Mouse (Mus musculus): ENCODE data around the gene Tmem163. TPM values are rescaled to one million over a fixed set of nuclear protein-coding genes. Genes with fewer than 3 reads are reported as not detected.

Tmem163 gene
- total and polyA plus RNA-seq, 2 experiments from 2014 or later: 54.9 to 56.0 TPM

GRCm38 (mm10) chr1:127622349-127622748 is 57.0 kb downstream of the Tmem163 start:
- 47% methylated on average over 5 of the region's 5 CpGs for WGBS
- Histone ChIP-seq H3K4me2 (ENCODE audit: low read depth, low read length) (no peak overlapping the region), H3K9ac (replicated peaks; ENCODE audit: low read length) (no peak overlapping the region), H3K4me1 (ENCODE audit: insufficient read depth, low read length) (no peaks in the 10 kb centered on the region), H3K4me3 (ENCODE audit: low read length) (no peak overlapping the region), H3K36me3 (ENCODE audit: insufficient read depth, low read length) (no peaks in the 10 kb centered on the region), H3K9me3 (ENCODE audit: low read length) (no peaks in the 10 kb centered on the region), H3K27ac (no peak overlapping the region), H3K27me3 (ENCODE audit: insufficient read depth, low read length) (no peaks in the 10 kb centered on the region)
- ATAC-seq (no peak), DNase-seq (ENCODE audit: low spot score) (no peak)
- no peak for TF ChIP-seq CTCF (IDR thresholded peaks at IDR 0.05; ENCODE audit: low read depth)

- no peak for ATAC-seq
- TF ChIP-seq CTCF (IDR thresholded peaks at IDR 0.05; ENCODE audit: low read depth): no peak
- no peak overlapping the region for H3K4me3 ChIP-seq (ENCODE audit: low read length)
Observed at GRCm38 (mm10) chr1:127619036-127619435, 60.3 kb downstream of the Tmem163 start.

DNA sequence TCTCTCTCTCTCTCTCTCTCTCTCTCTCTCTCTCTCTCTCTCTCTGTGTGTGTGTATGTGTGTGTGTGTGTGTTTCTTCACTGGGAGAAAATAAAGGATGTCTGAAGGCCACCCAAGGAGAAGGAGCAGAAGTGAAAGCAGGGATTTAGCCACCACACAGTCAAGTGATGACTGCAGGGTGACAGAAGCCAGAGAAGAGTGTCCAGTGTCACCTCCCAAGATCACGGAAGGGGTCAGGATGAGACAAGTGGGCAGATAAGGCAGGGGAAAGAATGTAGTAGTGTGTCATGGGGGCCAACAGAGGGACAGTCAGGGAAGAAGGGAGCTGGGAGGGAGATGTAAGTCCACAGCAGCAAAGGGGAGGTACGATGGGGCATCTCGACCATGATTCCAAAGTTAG is 69.0 kb downstream of the Tmem163 start:
- no peak for TF ChIP-seq CTCF (IDR thresholded peaks at IDR 0.05; ENCODE audit: low read depth)

More at GRCm38 (mm10) chr1:127619036-127619435, 60.3 kb downstream of the Tmem163 start:
- H3K27ac ChIP-seq: no peak overlapping the region
- no peaks in the 10 kb centered on the region for H3K36me3 ChIP-seq (ENCODE audit: insufficient read depth, low read length)
- no peaks in the 10 kb centered on the region for H3K9me3 ChIP-seq (ENCODE audit: low read length)
- no peak overlapping the region for H3K4me2 ChIP-seq (ENCODE audit: low read depth, low read length)
- DNase-seq (ENCODE audit: low spot score): peak; percentile 9
- no peaks in the 10 kb centered on the region for H3K4me1 ChIP-seq (ENCODE audit: insufficient read depth, low read length)
- no peak overlapping the region for H3K9ac ChIP-seq (replicated peaks; ENCODE audit: low read length)
- H3K27me3 ChIP-seq (ENCODE audit: insufficient read depth, low read length): no peaks in the 10 kb centered on the region
- 59% methylated on average over 6 of the region's 6 CpGs for WGBS

GRCm38 (mm10) chr1:127609814-127610213 is 69.5 kb downstream of the Tmem163 start:
- Histone ChIP-seq H3K4me3 (ENCODE audit: low read length) (no peak overlapping the region), H3K9ac (replicated peaks; ENCODE audit: low read length) (no peak overlapping the region), H3K27ac (no peak overlapping the region), H3K4me2 (ENCODE audit: low read depth, low read length) (no peak overlapping the region), H3K4me1 (ENCODE audit: insufficient read depth, low read length) (no peaks in the 10 kb centered on the region), H3K36me3 (ENCODE audit: insufficient read depth, low read length) (no peaks in the 10 kb centered on the region), H3K9me3 (ENCODE audit: low read length) (no peaks in the 10 kb centered on the region), H3K27me3 (ENCODE audit: insufficient read depth, low read length) (no peaks in the 10 kb centered on the region)
- ATAC-seq (no peak), DNase-seq (ENCODE audit: low spot score) (no peak)
- 83% methylated on average over 2 of the region's 2 CpGs for WGBS
- no peak for TF ChIP-seq CTCF (IDR thresholded peaks at IDR 0.05; ENCODE audit: low read depth)

More for the DNA sequence above, 69.0 kb downstream of the Tmem163 start:
- H3K4me1 ChIP-seq (ENCODE audit: insufficient read depth, low read length): no peaks in the 10 kb centered on the region
- ATAC-seq: no peak
- no peaks in the 10 kb centered on the region for H3K27me3 ChIP-seq (ENCODE audit: insufficient read depth, low read length)
- H3K4me2 ChIP-seq (ENCODE audit: low read depth, low read length): no peak overlapping the region
- 92% methylated on average over 3 of the region's 3 CpGs for WGBS
- no peak overlapping the region for H3K9ac ChIP-seq (replicated peaks; ENCODE audit: low read length)
- H3K27ac ChIP-seq: no peak overlapping the region
- no peak for DNase-seq (ENCODE audit: low spot score)
- H3K4me3 ChIP-seq (ENCODE audit: low read length): no peak overlapping the region
- no peaks in the 10 kb centered on the region for H3K9me3 ChIP-seq (ENCODE audit: low read length)
- no peaks in the 10 kb centered on the region for H3K36me3 ChIP-seq (ENCODE audit: insufficient read depth, low read length)

DNA sequence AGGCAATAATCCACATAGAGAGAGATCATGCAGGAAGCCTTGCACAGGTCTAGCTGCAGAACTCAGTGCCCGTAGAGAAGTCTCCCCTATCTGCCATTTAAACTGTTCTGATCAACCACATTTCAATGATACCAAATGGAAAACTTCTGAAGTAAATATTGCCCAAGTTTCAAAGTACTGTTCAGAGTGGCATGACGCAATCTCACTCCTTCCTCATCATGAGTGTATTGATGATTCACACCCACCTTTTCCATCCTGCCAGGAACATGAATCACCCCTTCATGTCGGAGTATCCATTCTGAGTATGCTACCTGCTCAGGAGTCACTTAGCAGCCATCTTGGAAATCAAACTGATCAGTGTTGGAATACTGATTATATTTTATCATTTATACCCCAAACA is 71.0 kb downstream of the Tmem163 start:
- Histone ChIP-seq H3K27ac (no peak overlapping the region), H3K4me3 (ENCODE audit: low read length) (no peak overlapping the region), H3K27me3 (ENCODE audit: insufficient read depth, low read length) (no peaks in the 10 kb centered on the region), H3K4me1 (ENCODE audit: insufficient read depth, low read length) (no peaks in the 10 kb centered on the region), H3K4me2 (ENCODE audit: low read depth, low read length) (no peak overlapping the region), H3K9me3 (ENCODE audit: low read length) (no peaks in the 10 kb centered on the region), H3K36me3 (ENCODE audit: insufficient read depth, low read length) (no peaks in the 10 kb centered on the region), H3K9ac (replicated peaks; ENCODE audit: low read length) (no peak overlapping the region)
- no peak for DNase-seq (ENCODE audit: low spot score)
- TF ChIP-seq CTCF (IDR thresholded peaks at IDR 0.05; ENCODE audit: low read depth): no peak
- ATAC-seq: no peak
- 91% methylated on average over 3 of the region's 3 CpGs for WGBS

GRCm38 (mm10) chr1:127603697-127604631 is 75.4 kb downstream of the Tmem163 start:
- no peaks in the 10 kb centered on the region for H3K9me3 ChIP-seq (ENCODE audit: low read length)
- no peak overlapping the region for H3K4me3 ChIP-seq (ENCODE audit: low read length)
- TF ChIP-seq CTCF (IDR thresholded peaks at IDR 0.05; ENCODE audit: low read depth): no peak
- no peaks in the 10 kb centered on the region for H3K27me3 ChIP-seq (ENCODE audit: insufficient read depth, low read length)
- H3K4me1 ChIP-seq (ENCODE audit: insufficient read depth, low read length): no peaks in the 10 kb centered on the region
- ATAC-seq (peak; percentile 82), DNase-seq (ENCODE audit: low spot score) (peak; percentile 76)
- H3K4me2 ChIP-seq (ENCODE audit: low read depth, low read length): no peak overlapping the region
- no peaks in the 10 kb centered on the region for H3K36me3 ChIP-seq (ENCODE audit: insufficient read depth, low read length)
- peak overlapping the region; percentile 49 for H3K27ac ChIP-seq
- no peak overlapping the region for H3K9ac ChIP-seq (replicated peaks; ENCODE audit: low read length)
- WGBS: 43% methylated on average over 9 of the region's 9 CpGs

DNA sequence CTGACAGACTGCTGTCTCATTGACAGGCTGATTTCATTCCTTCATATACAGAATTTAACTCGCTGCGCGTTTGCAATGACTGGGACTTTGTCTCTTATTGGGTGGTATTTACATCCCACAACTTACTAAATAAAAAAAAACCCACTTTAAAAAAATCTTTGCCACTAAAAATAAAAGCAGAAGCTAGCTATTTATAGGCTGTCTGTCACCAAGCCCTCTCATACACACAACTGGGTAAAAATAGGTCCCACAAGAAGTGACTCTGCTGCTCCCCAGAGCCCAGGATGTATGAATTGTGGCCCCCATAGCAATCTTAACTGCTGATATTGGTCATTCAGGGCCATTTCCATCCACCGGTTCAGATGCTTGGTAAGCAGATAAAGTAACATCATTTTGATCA is 83.2 kb downstream of the Tmem163 start:
- ATAC-seq: no peak
- Histone ChIP-seq H3K4me3 (ENCODE audit: low read length) (no peak overlapping the region), H3K27ac (no peak overlapping the region), H3K9ac (replicated peaks; ENCODE audit: low read length) (no peak overlapping the region), H3K36me3 (ENCODE audit: insufficient read depth, low read length) (no peaks in the 10 kb centered on the region), H3K9me3 (ENCODE audit: low read length) (no peaks in the 10 kb centered on the region), H3K27me3 (ENCODE audit: insufficient read depth, low read length) (no peaks in the 10 kb centered on the region), H3K4me1 (ENCODE audit: insufficient read depth, low read length) (no peaks in the 10 kb centered on the region), H3K4me2 (ENCODE audit: low read depth, low read length) (no peak overlapping the region)
- no peak for DNase-seq (ENCODE audit: low spot score)
- 81% methylated on average over 4 of the region's 4 CpGs for WGBS
- TF ChIP-seq CTCF (IDR thresholded peaks at IDR 0.05; ENCODE audit: low read depth): no peak
